Mouse (Mus musculus): Measurements from ENCODE around the gene Mcub. TPM values are rescaled to one million over a fixed set of nuclear protein-coding genes. Genes with fewer than 3 reads are reported as not detected.
A peak's percentile ranks its signal among the peaks of the same experiment; 100 is the strongest.

Gene Mcub
- polyA plus RNA-seq, 1 experiment from 2014 or later = 5.7 TPM

DNA sequence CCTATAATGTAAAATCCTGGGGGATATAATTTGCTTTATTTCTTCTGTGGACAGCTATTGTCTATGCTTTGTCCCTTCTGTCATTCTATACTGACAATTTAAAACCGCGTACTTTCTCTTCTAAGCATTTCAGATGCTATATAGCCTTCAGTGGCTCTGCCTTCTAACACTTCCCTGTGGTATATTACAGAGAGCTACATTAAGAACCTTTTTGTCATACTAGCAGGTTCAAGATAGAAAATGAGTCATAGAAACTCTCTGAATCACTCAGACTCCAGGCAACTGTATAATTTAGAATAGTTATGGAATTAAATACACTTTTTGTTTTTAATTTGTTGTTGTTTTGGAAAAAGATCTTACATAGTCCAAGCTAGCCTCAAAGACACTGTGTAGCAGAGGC, 29.2 kb downstream of the Mcub start:
- Histone ChIP-seq H3K4me1 (ENCODE audit: control insufficient read depth, insufficient read depth, low read depth, low read length) (no peaks in the 10 kb centered on the region), H3K9ac (ENCODE audit: low read depth, low read length) (no peak overlapping the region), H3K27me3 (replicated peaks; ENCODE audit: control insufficient read depth, insufficient read depth, low read length) (no peaks in the 10 kb centered on the region), H3K4me3 (ENCODE audit: low read length) (no peak overlapping the region), H3K36me3 (ENCODE audit: control insufficient read depth, insufficient read depth, low read length) (no peaks in the 10 kb centered on the region), H3K27ac (ENCODE audit: low read depth, low read length) (no peak overlapping the region), H3K4me2 (ENCODE audit: low read length) (no peak overlapping the region), H3K9me3 (ENCODE audit: control insufficient read depth, low read length) (no peaks in the 10 kb centered on the region)
- 92% methylated on average over 2 of the region's 2 CpGs for WGBS
- no peak for ATAC-seq

DNA sequence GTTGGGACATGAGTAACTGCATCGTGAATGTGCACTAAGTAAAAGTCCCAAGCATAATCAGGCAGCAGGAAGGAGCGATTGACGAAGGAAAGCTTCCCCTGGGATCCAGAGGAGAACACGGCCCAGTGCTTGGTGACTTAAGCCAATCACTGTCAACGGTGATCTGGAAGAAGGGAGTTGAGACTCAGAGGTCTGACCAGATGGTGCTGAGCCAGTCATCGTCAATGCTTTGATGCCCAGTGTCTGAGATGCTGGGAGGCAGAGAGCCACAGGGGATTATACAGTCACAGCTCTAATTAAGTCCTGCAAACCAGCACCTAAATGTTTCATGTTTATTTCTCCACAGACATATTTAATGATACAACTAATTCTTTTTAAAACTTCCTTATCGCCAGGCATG, 30.9 kb downstream of the Mcub start:
- no peak overlapping the region for H3K4me3 ChIP-seq (ENCODE audit: low read length)
- no peak overlapping the region for H3K27ac ChIP-seq (ENCODE audit: low read depth, low read length)
- no peaks in the 10 kb centered on the region for H3K36me3 ChIP-seq (ENCODE audit: control insufficient read depth, insufficient read depth, low read length)
- no peaks in the 10 kb centered on the region for H3K9me3 ChIP-seq (ENCODE audit: control insufficient read depth, low read length)
- no peak for ATAC-seq
- 50% methylated on average over 7 of the region's 7 CpGs for WGBS
- H3K4me2 ChIP-seq (ENCODE audit: low read length) = no peak overlapping the region
- no peaks in the 10 kb centered on the region for H3K27me3 ChIP-seq (replicated peaks; ENCODE audit: control insufficient read depth, insufficient read depth, low read length)
- no peaks in the 10 kb centered on the region for H3K4me1 ChIP-seq (ENCODE audit: control insufficient read depth, insufficient read depth, low read depth, low read length)
- H3K9ac ChIP-seq (ENCODE audit: low read depth, low read length) = no peak overlapping the region

DNA sequence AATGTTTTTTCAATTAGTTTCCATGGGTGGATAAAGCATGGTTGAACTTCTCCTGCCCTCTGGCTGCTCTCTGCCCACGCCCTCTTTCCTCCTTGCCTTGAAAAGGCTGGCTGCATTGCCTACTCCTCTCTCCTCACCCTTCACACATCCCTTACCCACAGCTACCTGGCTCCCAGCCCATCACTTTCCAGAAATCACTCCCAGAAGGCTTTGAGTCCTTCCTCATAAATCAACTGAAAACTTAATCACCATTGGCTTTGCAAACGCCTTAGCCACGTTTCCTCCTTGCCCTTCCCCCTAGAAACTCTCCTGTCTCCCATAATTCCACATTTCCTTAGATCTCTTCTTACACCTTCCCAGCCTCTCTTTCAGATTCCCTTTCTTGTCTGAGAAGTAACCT, 32.2 kb downstream of the Mcub start:
- 54% methylated on average over 3 of the region's 3 CpGs for WGBS
- Histone ChIP-seq H3K36me3 (ENCODE audit: control insufficient read depth, insufficient read depth, low read length) (no peaks in the 10 kb centered on the region), H3K27me3 (replicated peaks; ENCODE audit: control insufficient read depth, insufficient read depth, low read length) (no peaks in the 10 kb centered on the region), H3K4me1 (ENCODE audit: control insufficient read depth, insufficient read depth, low read depth, low read length) (no peaks in the 10 kb centered on the region), H3K9me3 (ENCODE audit: control insufficient read depth, low read length) (no peaks in the 10 kb centered on the region), H3K4me2 (ENCODE audit: low read length) (no peak overlapping the region), H3K27ac (ENCODE audit: low read depth, low read length) (no peak overlapping the region), H3K9ac (ENCODE audit: low read depth, low read length) (no peak overlapping the region), H3K4me3 (ENCODE audit: low read length) (no peak overlapping the region)
- ATAC-seq = no peak

DNA sequence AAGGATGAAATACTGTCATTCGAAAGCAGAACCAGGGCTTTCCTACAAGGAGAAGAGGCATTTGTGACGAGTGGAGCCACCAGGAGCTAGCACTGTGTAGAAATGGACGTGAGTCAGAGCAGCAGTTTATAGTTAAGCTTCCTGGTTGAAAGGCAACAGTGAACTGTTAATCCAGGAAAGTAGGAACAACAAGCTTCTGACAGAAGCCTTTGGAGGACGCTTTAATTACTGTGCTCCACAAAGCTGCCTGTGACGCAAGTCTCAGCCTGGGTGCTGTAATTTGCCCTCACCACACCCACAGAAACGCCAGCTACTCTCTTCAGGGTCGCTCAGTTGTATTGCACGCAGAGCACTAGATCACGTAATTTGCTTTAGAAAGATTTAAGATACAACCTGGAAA, 33.4 kb downstream of the Mcub start:
- no peak for ATAC-seq
- no peaks in the 10 kb centered on the region for H3K9me3 ChIP-seq (ENCODE audit: control insufficient read depth, low read length)
- no peaks in the 10 kb centered on the region for H3K27me3 ChIP-seq (replicated peaks; ENCODE audit: control insufficient read depth, insufficient read depth, low read length)
- no peak overlapping the region for H3K4me2 ChIP-seq (ENCODE audit: low read length)
- H3K36me3 ChIP-seq (ENCODE audit: control insufficient read depth, insufficient read depth, low read length) = no peaks in the 10 kb centered on the region
- H3K9ac ChIP-seq (ENCODE audit: low read depth, low read length) = no peak overlapping the region
- WGBS = 70% methylated on average over 9 of the region's 9 CpGs
- H3K27ac ChIP-seq (ENCODE audit: low read depth, low read length) = no peak overlapping the region
- no peaks in the 10 kb centered on the region for H3K4me1 ChIP-seq (ENCODE audit: control insufficient read depth, insufficient read depth, low read depth, low read length)
- H3K4me3 ChIP-seq (ENCODE audit: low read length) = no peak overlapping the region

DNA sequence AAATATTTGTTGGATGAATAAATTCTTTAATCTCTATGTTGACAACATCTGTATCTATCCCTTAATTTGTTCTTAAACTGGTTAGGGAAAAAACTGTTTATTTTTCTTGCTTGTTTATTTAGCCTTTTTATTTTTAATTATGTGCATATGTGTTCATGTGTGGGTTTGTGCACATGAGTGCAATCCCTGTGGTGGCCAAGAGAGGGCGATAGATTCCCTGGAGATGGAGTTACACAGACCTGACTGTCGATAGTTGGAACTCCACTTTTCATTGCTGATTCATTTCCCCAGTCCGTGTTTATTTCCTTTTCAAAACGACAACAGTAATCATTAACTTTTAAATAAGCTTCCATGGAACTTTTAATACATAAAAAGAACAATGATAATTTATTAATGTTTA, 37.6 kb downstream of the Mcub start:
- no peak for ATAC-seq
- Histone ChIP-seq H3K9me3 (ENCODE audit: control insufficient read depth, low read length) (no peaks in the 10 kb centered on the region), H3K27me3 (replicated peaks; ENCODE audit: control insufficient read depth, insufficient read depth, low read length) (no peaks in the 10 kb centered on the region), H3K4me3 (ENCODE audit: low read length) (no peak overlapping the region), H3K36me3 (ENCODE audit: control insufficient read depth, insufficient read depth, low read length) (no peaks in the 10 kb centered on the region), H3K4me2 (ENCODE audit: low read length) (no peak overlapping the region), H3K27ac (ENCODE audit: low read depth, low read length) (no peak overlapping the region), H3K9ac (ENCODE audit: low read depth, low read length) (no peak overlapping the region), H3K4me1 (ENCODE audit: control insufficient read depth, insufficient read depth, low read depth, low read length) (no peaks in the 10 kb centered on the region)
- WGBS = 59% methylated on average over 4 of the region's 4 CpGs

DNA sequence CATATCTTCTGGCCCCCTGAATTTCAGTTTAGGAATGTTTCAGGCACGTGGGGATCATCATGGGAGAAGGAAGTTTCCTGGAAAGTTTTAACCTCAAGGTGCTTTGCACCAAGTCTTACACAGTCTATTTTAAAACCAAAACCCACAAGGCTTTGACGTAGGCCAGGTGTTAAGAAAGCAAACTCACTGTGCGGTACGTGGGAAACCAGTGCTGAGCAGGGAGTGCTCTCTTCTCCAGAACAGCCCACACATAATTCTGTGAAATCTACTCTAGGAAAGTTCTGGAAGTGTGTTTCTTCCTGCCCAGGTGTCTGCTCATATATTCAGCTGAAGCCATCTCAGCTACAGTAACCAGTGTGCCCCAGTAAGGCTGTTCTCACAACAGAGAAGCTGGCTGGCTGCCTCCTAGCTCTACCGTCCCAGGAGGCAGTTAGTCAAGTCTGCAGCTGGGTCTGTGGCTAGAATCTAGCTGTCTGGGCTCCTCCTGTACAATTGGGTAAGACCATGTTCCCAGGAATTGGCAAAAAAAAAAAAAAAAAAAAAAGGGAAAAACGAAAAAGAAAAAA, 39.7 kb downstream of the Mcub start:
- ATAC-seq = no peak
- H3K4me3 ChIP-seq (ENCODE audit: low read length) = no peak overlapping the region
- no peaks in the 10 kb centered on the region for H3K27me3 ChIP-seq (replicated peaks; ENCODE audit: control insufficient read depth, insufficient read depth, low read length)
- no peaks in the 10 kb centered on the region for H3K4me1 ChIP-seq (ENCODE audit: control insufficient read depth, insufficient read depth, low read depth, low read length)
- no peak overlapping the region for H3K9ac ChIP-seq (ENCODE audit: low read depth, low read length)
- H3K36me3 ChIP-seq (ENCODE audit: control insufficient read depth, insufficient read depth, low read length) = no peaks in the 10 kb centered on the region
- no peaks in the 10 kb centered on the region for H3K9me3 ChIP-seq (ENCODE audit: control insufficient read depth, low read length)
- no peak overlapping the region for H3K27ac ChIP-seq (ENCODE audit: low read depth, low read length)
- H3K4me2 ChIP-seq (ENCODE audit: low read length) = no peak overlapping the region
- WGBS = 77% methylated on average over 6 of the region's 6 CpGs

DNA sequence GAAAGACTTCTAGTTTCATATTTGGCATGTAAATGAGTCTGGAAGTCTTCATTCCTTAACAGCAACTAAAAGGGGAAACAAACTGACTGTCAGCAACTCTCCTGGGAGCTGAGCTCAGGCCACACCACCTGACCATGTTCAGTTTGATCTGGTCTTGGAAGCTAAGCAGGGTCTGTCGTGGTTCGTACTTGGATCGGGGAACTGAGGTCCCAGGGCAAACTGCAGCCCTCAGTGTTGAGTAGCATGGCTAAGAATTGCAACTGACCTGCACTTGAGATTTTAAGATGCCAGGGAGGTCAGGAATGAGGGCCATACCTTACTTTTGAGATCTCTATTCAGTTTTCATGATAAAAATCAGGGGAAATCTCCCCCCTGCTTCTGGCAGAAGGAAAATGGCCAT, 44.1 kb downstream of the Mcub start:
- no peak for ATAC-seq
- Histone ChIP-seq H3K27ac (ENCODE audit: low read depth, low read length) (no peak overlapping the region), H3K27me3 (replicated peaks; ENCODE audit: control insufficient read depth, insufficient read depth, low read length) (no peaks in the 10 kb centered on the region), H3K36me3 (ENCODE audit: control insufficient read depth, insufficient read depth, low read length) (no peaks in the 10 kb centered on the region), H3K4me3 (ENCODE audit: low read length) (no peak overlapping the region), H3K4me1 (ENCODE audit: control insufficient read depth, insufficient read depth, low read depth, low read length) (no peaks in the 10 kb centered on the region), H3K9me3 (ENCODE audit: control insufficient read depth, low read length) (no peaks in the 10 kb centered on the region), H3K9ac (ENCODE audit: low read depth, low read length) (no peak overlapping the region), H3K4me2 (ENCODE audit: low read length) (no peak overlapping the region)
- WGBS = 92% methylated on average over 3 of the region's 3 CpGs

DNA sequence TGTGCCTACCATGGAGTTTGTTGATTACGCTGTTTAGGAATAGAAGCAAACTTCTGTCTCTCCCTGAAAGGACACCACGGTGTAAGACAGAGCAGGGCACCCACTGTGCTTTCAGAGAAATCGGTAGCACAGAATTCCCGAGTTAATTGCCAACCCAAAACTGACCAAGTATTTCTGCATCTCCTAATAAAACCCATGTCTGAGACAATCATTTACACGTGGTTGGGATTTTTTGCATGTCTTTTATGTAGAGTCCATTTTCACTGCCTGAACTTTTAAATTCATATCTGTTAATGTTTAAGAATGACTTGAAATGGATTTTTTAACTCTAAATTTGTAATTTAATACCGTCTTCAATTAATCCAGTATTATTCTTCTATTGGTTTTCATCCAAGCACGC, 46.4 kb downstream of the Mcub start:
- ATAC-seq = no peak
- H3K36me3 ChIP-seq (ENCODE audit: control insufficient read depth, insufficient read depth, low read length) = no peaks in the 10 kb centered on the region
- H3K4me1 ChIP-seq (ENCODE audit: control insufficient read depth, insufficient read depth, low read depth, low read length) = no peaks in the 10 kb centered on the region
- no peak overlapping the region for H3K4me2 ChIP-seq (ENCODE audit: low read length)
- WGBS = 92% methylated on average over 7 of the region's 7 CpGs
- H3K9me3 ChIP-seq (ENCODE audit: control insufficient read depth, low read length) = no peaks in the 10 kb centered on the region
- no peak overlapping the region for H3K27ac ChIP-seq (ENCODE audit: low read depth, low read length)
- no peaks in the 10 kb centered on the region for H3K27me3 ChIP-seq (replicated peaks; ENCODE audit: control insufficient read depth, insufficient read depth, low read length)
- no peak overlapping the region for H3K9ac ChIP-seq (ENCODE audit: low read depth, low read length)
- H3K4me3 ChIP-seq (ENCODE audit: low read length) = no peak overlapping the region

DNA sequence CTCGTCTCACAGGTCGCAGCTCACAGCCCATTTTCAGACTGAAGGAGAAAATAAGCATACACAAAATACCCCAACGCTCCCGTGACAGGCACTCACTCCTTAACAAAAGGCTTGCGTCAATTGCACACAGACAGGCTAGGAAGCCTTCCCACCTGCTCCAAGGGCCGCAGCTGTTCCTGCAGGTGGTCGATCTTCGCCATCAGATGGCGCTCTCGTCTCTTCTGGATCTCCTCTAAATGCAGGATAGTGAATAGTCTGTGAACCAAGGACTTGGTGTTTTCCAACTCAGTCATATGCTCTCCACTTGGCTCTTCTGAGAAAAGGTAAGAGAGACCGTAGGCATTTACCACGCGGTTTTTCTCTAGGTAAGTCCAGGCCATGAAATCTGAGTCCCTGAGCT, 51.6 kb downstream of the Mcub start:
- Histone ChIP-seq H3K36me3 (ENCODE audit: control insufficient read depth, insufficient read depth, low read length) (no peaks in the 10 kb centered on the region; the same call in 1 of the 2 replicates), H3K9ac (ENCODE audit: low read depth, low read length) (no peak overlapping the region), H3K4me2 (ENCODE audit: low read length) (no peak overlapping the region), H3K27ac (ENCODE audit: low read depth, low read length) (no peak overlapping the region), H3K4me3 (ENCODE audit: low read length) (no peak overlapping the region), H3K27me3 (replicated peaks; ENCODE audit: control insufficient read depth, insufficient read depth, low read length) (no peaks in the 10 kb centered on the region), H3K4me1 (ENCODE audit: control insufficient read depth, insufficient read depth, low read depth, low read length) (no peaks in the 10 kb centered on the region), H3K9me3 (ENCODE audit: control insufficient read depth, low read length) (no peaks in the 10 kb centered on the region)
- WGBS = 15% methylated on average over 13 of the region's 13 CpGs
- ATAC-seq = peak; percentile 94

DNA sequence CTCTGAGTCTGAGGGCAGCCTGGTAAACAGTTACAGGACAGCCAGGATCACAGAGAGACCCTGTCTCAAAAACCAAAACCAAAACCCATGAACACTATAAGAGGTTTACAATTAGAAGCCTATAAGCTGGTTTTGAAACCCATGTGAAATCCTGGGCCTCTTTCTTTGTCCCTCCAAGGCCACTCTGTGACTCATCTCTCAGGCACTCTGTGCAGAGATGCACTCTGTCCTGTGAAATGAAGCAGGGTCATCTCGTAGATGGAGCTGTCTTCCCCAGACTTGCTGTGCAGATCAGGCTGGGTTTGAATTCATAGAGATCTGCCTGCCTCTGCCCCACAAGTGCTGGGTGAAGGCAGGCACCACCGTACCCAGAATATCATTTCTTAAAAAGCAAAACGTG, 52.6 kb downstream of the Mcub start:
- Histone ChIP-seq H3K4me1 (ENCODE audit: control insufficient read depth, insufficient read depth, low read depth, low read length) (no peaks in the 10 kb centered on the region), H3K27me3 (replicated peaks; ENCODE audit: control insufficient read depth, insufficient read depth, low read length) (no peaks in the 10 kb centered on the region), H3K27ac (ENCODE audit: low read depth, low read length) (no peak overlapping the region), H3K9ac (ENCODE audit: low read depth, low read length) (no peak overlapping the region), H3K36me3 (ENCODE audit: control insufficient read depth, insufficient read depth, low read length) (no peaks in the 10 kb centered on the region; the same call in 1 of the 2 replicates), H3K9me3 (ENCODE audit: control insufficient read depth, low read length) (no peaks in the 10 kb centered on the region), H3K4me3 (ENCODE audit: low read length) (no peak overlapping the region), H3K4me2 (ENCODE audit: low read length) (no peak overlapping the region)
- 86% methylated on average over 3 of the region's 3 CpGs for WGBS
- no peak for ATAC-seq
